Mouse (Mus musculus) gastrocnemius, postnatal 25 days (tissue): ENCODE measurements around the gene Gpr50. TPM values are rescaled to one million over a fixed set of nuclear protein-coding genes. Genes with fewer than 3 reads are reported as not detected.

Experiments
- DNase-seq: peaks from one replicate; pipeline ENCODE4 v3.0.0; 2022
- long read RNA-seq, 2 experiments: library from polyadenylated mRNA; stranded (forward); transcript quantifications; one replicate each; pipeline ENCODE4 v2.0.0; 2021
- total RNA-seq, 2 experiments: library from RNA; stranded (reverse); gene quantifications; 1 replicate in 1 of 2; 2 replicates in 1 of 2; pipeline ENCODE4 v1.2.3; 2021

The Gpr50 gene
- 1 to 10 TPM in 1 of 2 experiments, under 1 TPM in 1; 0.41 to 1.0 TPM for total RNA-seq
- long read RNA-seq, experiment 1 = 0 reads
- long read RNA-seq, experiment 2, partial matches to known transcripts = 0 of 1 reads
- long read RNA-seq, experiment 2, other reads (novel, unspliced or antisense) = 0 of 1 reads

DNA sequence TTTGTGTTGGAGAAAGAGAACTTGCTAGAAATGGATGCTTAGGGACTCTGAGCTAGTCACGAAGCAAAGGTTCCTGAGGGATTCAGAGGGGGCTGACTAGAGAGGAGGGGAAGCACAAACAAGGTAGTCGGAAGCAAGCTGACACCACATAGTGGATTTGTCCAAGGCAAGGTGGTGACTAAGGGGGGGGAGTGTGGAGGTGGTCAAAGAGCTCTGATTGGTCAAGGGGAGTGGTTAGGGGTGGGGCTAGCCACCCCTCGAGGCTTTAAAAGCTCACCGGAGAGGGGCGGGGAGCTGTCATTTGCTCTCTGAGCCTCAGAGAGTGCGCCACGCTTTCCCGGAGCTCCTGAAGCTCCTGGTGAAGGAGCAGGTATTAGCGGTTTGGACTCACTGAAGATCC, at the start of gene Gpr50:
Gene Gpr50, plus strand, starts transcription at position 294 of the 400 bp plus-strand sequence.
- no peak for DNase-seq

DNA sequence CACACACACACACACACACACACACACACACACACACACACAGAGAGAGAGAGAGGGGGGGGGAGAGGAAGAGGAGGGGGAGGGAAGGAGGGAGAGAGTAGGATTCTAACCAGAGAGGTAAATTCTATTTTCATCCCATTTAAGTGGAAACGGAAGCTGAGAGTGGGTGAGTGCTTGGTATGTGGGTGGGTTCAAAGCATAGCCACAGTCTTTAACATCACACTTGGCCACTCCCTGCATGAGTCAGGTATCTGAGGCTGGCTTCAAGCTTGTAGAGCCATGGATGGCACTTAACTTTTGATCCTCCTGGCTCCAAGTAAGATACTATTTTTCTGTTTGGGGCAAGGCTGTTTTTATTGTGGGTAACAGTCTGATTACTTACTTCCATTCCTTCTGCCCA, 41.2 kb upstream of the Gpr50 start:
- DNase-seq = no peak

DNA sequence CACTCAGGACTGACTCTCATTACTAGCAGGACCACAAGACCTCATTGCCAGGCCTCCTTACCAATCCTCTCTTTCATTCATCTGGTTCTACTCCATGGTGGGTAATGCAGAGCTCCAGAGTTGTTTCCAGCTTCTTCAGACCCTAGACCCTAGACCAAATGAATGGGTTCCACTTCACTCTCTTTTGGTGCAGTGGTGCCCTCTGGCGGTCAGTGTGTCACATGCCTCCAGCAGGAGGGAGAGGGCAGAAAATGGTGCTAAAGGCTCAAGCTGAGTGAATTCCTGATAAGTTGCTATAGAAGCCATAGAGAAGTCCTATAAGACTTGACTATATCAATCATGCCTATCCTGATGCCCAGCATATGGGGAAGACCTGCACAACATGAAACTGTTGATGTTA, 39.6 kb upstream of the Gpr50 start:
- no peak for DNase-seq

DNA sequence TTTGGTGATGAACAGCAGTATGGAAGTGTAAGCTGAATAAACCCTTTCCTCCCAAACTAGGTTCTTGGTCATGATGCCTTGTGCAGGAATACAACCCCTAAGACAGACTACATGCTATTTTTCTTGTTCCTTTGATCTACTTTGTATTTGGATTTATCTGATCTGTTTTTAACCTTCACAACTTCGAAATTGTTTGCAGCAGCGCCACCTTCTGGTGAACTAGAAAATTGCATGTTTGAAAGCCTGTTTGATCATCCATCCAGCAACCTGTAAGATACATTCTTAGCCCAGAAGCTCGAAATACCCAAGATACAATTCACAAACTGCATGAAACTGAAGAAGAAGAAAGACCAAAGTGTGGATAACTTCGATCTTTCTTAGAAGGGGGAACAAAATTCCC, 35.2 kb upstream of the Gpr50 start:
- no peak for DNase-seq

DNA sequence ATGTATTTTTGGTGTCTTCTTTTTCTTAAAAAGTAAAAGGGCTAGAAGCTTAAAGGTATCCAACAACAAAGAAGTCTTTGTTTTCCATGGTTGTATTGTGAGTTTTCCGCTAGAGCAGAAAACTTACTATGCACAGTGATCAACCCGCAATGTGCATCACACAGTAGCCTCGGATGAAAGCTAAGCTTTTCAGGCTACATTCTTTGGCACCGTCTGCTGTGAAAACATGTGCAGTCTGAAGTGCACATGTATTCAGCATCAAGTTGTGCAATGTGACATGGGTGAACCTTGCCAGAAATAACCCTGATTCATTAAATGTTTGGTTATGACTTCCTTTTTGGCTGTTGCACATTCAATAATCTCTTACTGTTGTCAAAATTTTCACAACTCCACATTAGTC, 32.8 kb upstream of the Gpr50 start:
- no peak for DNase-seq

DNA sequence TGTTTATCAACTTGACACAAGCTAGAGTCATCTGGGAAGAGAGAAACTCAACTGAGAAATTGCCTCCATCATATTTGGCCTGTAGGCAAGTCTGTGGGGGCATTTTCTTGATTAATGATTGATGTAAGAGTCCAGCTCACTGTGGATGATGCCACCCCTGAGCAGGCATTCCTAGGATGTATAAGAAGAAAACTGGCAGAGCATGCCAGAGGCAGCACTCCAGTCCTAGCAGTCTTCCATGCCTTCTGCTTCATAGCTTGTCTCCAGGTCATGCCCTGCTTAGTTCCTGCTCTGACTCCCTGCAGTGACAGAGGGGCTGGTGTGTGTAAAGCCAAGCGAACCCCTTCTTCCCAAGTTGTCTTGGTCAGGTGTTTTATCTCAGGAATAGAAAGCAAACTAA, 32.3 kb upstream of the Gpr50 start:
- no peak for DNase-seq

DNA sequence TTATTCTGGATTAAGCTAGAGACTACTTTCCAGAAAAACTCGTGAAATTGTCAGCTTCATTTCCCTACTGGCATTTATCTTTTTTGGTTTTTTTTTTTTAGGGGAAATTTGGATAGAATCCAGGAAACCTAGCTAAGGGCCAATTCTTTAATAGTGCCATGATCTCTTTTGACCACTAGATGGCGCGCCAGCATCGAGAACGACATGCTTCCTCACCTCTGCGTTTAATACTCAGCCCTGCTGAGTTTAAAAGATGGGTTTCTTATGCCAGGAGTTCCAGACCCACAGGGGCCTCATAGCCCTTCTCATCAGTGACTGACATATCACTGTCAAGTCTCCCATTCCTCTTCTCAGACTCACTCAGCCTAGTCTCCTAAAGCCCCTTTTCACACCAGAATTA, 15.5 kb upstream of the Gpr50 start:
- DNase-seq = peak; percentile 7

DNA sequence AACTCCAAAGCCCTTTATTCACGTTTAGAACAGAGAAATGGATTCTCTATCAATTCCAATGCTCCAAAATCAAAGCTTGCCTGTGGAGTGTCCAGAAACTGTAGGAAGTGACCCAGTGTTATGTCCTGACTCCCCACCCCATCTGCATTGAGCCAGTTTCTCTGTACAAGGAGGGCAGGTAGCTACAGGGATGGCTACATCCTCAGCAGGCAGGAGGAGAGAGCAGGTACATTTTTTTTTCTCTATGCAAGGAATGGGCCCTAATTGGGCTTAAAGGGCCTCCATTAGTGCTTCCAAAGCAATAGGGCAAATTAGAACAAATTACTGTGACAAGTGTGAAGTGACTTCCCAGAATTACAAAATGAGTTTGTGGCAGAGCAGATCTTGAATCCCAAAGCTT, 15.0 kb upstream of the Gpr50 start:
- DNase-seq = no peak

DNA sequence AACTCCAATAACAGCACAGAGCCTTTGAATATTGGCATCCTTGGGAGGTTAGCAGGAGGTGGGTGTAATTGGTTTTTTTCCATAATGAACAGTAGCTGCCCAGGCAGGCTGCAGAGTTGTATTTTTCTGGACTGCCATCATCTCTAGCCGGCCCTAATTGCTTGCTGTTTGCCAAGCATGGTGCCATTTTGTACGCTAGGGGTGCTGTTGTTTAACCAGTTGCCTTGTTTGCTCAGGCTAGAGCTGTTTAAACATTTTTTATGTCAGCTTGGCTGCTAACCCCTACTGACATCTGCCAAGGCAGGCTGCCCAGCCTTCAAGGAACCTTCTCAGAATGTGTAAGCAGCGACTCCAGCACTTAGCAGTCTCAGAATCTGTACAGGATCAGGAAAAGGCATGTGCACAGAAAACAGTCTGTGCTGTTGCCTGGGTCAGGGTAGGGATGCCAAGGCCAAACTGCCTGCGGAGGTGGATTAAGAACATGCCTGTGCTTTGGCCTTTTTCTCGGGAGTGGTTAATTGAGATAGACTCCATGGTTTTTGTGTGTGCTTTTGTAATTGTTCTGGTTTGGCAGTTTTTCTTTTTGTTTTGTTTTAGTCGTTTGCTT, 14.5 kb upstream of the Gpr50 start:
- peak; percentile 27 for DNase-seq

DNA sequence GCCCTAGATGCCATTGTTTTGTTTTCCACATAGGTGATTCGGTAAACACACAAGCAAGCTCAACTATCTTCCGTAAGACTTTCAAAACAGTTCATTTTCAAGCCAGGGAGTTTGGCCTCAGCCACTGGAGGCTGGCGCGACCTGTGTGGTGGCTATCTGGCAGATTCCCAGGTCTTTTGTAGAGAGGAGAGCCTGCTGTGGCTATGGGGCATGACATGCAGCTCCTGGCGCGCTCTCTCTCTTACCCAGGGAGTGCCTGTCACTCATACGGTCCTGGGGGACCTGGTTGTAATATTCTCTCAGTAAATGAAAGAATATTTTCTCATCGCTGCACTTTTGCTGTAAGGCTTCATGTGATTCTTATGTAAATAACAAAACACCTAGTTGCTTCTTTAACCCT, 13.5 kb upstream of the Gpr50 start:
- DNase-seq = no peak

DNA sequence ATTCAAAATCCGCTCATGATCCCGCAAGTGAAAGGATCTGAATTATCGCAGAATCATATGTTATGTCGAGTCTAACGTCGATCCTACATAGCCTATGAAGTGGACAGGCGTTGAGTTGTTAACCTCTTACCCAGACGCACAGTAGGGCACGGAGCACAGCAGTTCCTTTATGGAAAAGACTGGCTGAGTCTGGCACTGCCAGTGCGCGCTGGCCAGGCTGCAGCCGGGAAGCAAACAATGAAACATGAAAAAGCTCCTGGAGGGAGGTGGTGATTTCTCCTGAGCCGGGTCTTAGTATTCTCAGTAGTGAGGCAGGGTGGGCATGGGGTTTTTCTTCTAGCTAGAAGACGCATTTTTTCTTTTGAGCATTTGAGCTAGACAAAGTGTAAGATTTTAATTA, 1.7 kb upstream of the Gpr50 start:
- no peak for DNase-seq

DNA sequence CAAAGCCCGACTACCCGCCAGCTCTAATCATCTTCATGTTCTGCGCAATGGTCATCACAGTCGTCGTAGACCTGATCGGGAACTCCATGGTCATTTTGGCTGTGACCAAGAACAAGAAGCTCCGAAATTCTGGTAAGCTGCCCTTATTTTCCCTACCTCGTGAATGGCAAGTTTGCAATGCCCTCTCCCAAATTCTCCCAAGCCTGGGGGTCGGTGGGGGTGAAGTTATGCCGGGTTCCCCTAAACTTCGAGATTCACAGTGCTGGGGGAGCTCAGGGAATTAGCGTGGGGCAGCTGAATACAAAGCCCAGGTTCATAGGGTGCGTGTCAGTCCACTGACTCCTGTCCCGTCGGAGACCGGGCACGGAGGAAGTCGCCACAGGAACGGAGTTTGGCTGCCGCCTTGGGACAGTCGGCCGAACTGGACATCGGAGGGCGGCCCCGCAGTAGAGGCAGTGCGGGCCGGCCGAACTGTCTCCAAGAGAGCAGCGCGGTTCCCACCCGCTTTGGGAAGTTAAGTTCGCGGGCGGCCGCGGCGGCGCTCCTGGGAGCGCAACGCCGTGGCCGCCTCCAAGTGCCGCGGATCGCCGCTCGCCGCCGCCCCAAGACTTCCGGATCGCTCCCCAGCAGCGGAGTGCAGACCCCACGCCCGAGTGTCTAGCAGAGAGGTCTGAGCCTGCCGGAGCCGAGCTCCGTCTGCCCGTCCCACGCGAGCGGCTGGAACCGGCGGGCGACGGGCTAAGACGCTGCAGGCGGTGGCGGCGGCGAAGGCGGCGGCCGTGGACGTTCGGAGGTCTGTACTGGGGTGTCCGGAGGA, 612 bp downstream of the Gpr50 start:
- no peak for DNase-seq

DNA sequence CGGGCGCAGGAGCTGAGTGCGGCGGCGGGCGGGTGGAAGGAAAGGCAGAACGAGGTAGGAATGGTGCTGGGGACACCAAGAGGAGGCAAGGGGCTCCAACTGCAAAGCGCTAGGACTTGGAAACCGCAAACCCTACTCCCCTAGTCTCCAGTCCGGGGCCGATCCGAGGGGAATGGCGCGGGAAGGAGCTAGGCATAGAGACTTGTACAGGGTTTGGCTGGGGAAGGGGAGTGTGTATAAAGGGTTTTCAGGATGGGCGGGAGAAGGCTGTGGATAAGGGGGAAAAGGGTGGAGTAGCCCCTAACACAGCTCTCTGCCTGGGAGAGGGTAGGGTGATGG, 1.2 kb downstream of the Gpr50 start:
- DNase-seq = no peak

DNA sequence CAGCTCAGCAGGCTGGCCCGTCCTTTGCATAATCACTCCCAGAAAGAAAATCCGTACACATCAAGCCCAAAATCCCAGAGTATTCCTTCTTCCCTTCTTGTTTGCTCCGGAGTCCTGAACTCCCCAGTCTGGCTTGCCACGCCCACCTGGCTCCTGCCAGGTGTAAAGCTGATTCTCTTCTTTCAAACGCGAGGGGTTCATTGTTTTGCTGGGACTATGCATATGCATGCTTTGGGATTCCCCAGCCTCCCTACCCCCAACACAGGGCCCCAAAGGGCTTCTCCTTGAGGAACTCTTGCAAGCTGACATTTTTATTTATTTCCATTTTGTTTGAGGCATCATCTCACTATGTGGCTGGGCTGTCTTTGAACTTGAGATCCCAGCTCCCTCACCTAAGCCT, 6.8 kb downstream of the Gpr50 start:
- DNase-seq = no peak

DNA sequence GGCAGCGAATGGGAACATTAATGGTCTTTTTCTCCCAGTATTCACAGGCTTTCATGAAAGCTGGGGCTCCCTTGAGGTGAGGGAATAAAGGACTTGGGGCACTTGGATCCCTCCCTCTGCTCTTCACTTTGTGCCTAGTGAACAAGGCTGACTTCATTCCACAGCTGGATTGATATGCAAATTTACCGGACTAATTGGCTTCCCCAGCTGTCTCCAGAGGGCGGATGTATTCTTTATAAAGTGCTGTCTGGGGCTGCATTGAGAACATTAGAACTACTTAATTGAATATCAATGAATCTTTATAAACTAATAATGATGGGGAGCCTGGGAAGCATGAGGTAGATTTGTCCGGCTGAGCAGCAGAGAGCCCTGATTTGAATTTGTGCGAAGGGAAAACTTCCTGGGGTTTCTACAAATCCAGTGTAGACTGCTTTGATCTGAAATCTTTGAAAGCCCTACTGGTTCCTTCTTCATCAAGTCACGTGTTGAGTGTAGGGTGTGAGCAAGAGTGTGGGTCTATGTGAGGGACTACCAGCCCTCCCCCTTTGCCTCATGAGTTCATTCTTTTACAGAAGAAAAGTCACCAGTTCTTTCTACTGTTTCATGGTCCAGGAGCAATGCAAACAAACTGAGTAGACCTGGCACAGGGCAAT, 37.5 kb downstream of the Gpr50 start:
- no peak for DNase-seq

Other genes with a start within 250 kb of the Gpr50 start
- 10 to 100 TPM; 43.9 to 57.0 TPM for gene Cd99l2, start 170.8 kb upstream of the Gpr50 start, total RNA-seq
- gene Hmgb3, start 107.7 kb upstream of the Gpr50 start, total RNA-seq = 1 to 10 TPM; 9.4 to 9.7 TPM
- 10 to 100 TPM; 21.9 to 25.0 TPM for gene Vma21, start 152.3 kb downstream of the Gpr50 start, total RNA-seq